Mouse (Mus musculus): ENCODE measurements around the gene Ddr2. TPM values are rescaled to one million over a fixed set of nuclear protein-coding genes. Genes with fewer than 3 reads are reported as not detected.

Ddr2 gene
- total and polyA plus RNA-seq, 3 experiments, result 0.04 TPM; not detected in 2

DNA sequence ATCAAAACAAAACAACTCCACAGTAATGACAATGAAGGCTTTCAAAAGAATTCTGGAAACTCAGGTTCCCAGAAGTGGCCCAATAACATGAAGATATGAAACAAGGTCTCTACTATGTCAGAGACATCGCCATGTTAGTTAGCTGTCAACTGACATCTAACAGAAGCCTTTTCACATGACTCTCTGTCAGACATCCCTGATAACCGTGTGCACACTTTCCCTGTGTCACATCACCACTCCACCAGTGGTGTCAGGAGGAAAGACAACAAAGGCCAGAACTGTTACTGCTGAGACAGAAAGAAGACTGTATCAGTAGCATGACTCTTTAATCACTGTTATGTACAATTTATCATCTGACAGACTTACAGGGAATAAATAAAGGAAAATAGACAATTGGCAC is 138.6 kb downstream of the Ddr2 start:
- H3K9ac ChIP-seq (ENCODE audit: control insufficient read depth, low read depth, low read length, poor library complexity, severe bottlenecking), result no peak overlapping the region
- no peaks in the 10 kb centered on the region for H3K9me3 ChIP-seq (replicated peaks; ENCODE audit: insufficient read depth, low read length)
- peaks cover 0 to 2% of the 10 kb centered on the region in 2 experiments; a peak in 2 of 4 replicates for H3K36me3 ChIP-seq (ENCODE audit: control insufficient read depth in 1 of 2, insufficient read depth in 2 of 2, low read length in 2 of 2)
- peaks cover 0 to 7% of the 10 kb centered on the region in 2 experiments; a peak in 3 of 4 replicates for H3K27me3 ChIP-seq (ENCODE audit: control insufficient read depth in 1 of 2, insufficient read depth in 2 of 2, low read length in 2 of 2)
- no peak for DNase-seq (ENCODE audit: low read depth, low spot score)
- no peaks in the 10 kb centered on the region for H3K79me2 ChIP-seq (ENCODE audit: control insufficient read depth, insufficient read depth, low read length, poor library complexity)
- no peak overlapping the region for H3K27ac ChIP-seq (ENCODE audit: control insufficient read depth, low read depth, low read length)
- H3K4me3 ChIP-seq (ENCODE audit: control insufficient read depth in 1 of 2, insufficient read depth in 1 of 2, low read depth in 2 of 2, low read length in 2 of 2), result no peak overlapping the region
- TF ChIP-seq USF1 (IDR thresholded peaks at IDR 0.05; ENCODE audit: low read depth, low read length), result no peak
- H3K4me1 ChIP-seq (ENCODE audit: control insufficient read depth in 1 of 2, insufficient read depth in 2 of 2, low read length in 2 of 2), result no peaks in the 10 kb centered on the region

DNA sequence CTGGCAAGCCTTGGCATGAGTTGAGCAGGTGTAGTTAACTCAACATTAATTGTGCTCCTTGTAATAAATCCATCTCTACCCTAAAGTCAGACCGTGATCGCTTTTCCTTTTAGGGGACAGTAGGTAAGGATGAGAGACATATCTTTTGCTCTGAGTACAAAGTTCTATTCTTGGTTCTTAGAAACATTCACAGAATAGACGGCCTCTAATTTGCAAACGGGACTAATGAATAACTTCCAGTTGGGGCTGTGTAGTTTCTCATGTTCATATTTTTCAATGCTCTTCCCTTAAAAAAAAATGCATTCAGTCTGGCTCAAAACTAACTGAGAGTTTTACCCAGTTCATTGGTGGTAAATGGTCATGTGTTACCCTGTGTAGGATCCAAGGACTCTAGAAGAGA is 139.6 kb downstream of the Ddr2 start:
- H3K79me2 ChIP-seq (ENCODE audit: control insufficient read depth, insufficient read depth, low read length, poor library complexity), result no peaks in the 10 kb centered on the region
- no peaks in the 10 kb centered on the region for H3K9me3 ChIP-seq (replicated peaks; ENCODE audit: insufficient read depth, low read length)
- H3K36me3 ChIP-seq (ENCODE audit: control insufficient read depth in 1 of 2, insufficient read depth in 2 of 2, low read length in 2 of 2), result peaks cover 0 to 2% of the 10 kb centered on the region in 2 experiments; a peak in 2 of 4 replicates
- no peak overlapping the region for H3K9ac ChIP-seq (ENCODE audit: control insufficient read depth, low read depth, low read length, poor library complexity, severe bottlenecking)
- peaks cover 0 to under 1% of the 10 kb centered on the region in 2 experiments; a peak in 2 of 4 replicates for H3K27me3 ChIP-seq (ENCODE audit: control insufficient read depth in 1 of 2, insufficient read depth in 2 of 2, low read length in 2 of 2)
- no peak overlapping the region for H3K4me3 ChIP-seq (ENCODE audit: control insufficient read depth in 1 of 2, insufficient read depth in 1 of 2, low read depth in 2 of 2, low read length in 2 of 2)
- H3K4me1 ChIP-seq (ENCODE audit: control insufficient read depth in 1 of 2, insufficient read depth in 2 of 2, low read length in 2 of 2), result no peaks in the 10 kb centered on the region
- no peak for TF ChIP-seq MYB (IDR thresholded peaks at IDR 0.05; ENCODE audit: low read depth, low read length)
- no peak for TF ChIP-seq TBP (IDR thresholded peaks at IDR 0.05; ENCODE audit: low read depth, low read length)
- no peak for TF ChIP-seq E2F4 (IDR thresholded peaks at IDR 0.05; ENCODE audit: borderline replicate concordance, low read depth, low read length)
- no peak for TF ChIP-seq SMC3 (IDR thresholded peaks at IDR 0.05; ENCODE audit: low read depth, low read length)
- no peak for TF ChIP-seq ZNF384 (IDR thresholded peaks at IDR 0.05; ENCODE audit: low read depth, low read length)
- no peak for TF ChIP-seq RCOR1 (IDR thresholded peaks at IDR 0.05; ENCODE audit: low read depth, low read length)
- TF ChIP-seq POLR2A (IDR thresholded peaks at IDR 0.05; ENCODE audit: control insufficient read depth in 1 of 2, insufficient read depth in 1 of 2, low read depth in 1 of 2, low read length in 2 of 2, poor library complexity in 1 of 2), result no peak
- TF ChIP-seq EP300 (IDR thresholded peaks at IDR 0.05; ENCODE audit: low read depth in 1 of 2, low read length in 2 of 2), result no peak
- no peak for DNase-seq (ENCODE audit: low read depth, low spot score)
- H3K27ac ChIP-seq (ENCODE audit: control insufficient read depth, low read depth, low read length), result no peak overlapping the region

DNA sequence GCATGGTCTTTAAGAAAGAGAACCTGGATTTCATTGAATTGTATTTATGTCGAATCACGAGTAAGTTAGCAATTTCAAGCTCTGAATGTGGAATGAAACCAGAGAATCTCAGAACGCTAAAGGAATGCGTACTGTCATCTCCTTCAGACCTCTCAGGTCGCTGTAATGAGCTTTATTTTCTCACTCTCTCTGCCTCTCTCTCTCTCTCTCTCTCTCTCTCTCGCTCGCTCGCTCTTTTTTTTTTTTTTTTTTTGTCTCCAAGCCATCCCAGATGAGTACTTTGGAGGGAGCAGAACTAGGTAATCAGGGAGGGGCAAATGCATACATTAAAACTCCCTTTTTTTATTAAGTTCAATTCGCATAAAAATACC is 141.1 kb downstream of the Ddr2 start:
- no peaks in the 10 kb centered on the region for H3K79me2 ChIP-seq (ENCODE audit: control insufficient read depth, insufficient read depth, low read length, poor library complexity)
- no peak for DNase-seq (ENCODE audit: low read depth, low spot score)
- peak overlapping the region; percentile 63 for H3K9ac ChIP-seq (ENCODE audit: control insufficient read depth, low read depth, low read length, poor library complexity, severe bottlenecking)
- no peaks in the 10 kb centered on the region for H3K9me3 ChIP-seq (replicated peaks; ENCODE audit: insufficient read depth, low read length)
- H3K27me3 ChIP-seq (ENCODE audit: control insufficient read depth in 1 of 2, insufficient read depth in 2 of 2, low read length in 2 of 2), result no peaks in the 10 kb centered on the region
- TF ChIP-seq JUND (IDR thresholded peaks at IDR 0.05; ENCODE audit: low read depth, low read length) (peak; percentile 80), MYB (IDR thresholded peaks at IDR 0.05; ENCODE audit: low read depth, low read length) (no peak), ZNF384 (IDR thresholded peaks at IDR 0.05; ENCODE audit: low read depth, low read length) (peak; percentile 79), POLR2A (IDR thresholded peaks at IDR 0.05; ENCODE audit: control insufficient read depth in 1 of 2, insufficient read depth in 1 of 2, low read depth in 1 of 2, low read length in 2 of 2, poor library complexity in 1 of 2) (no peak)
- H3K36me3 ChIP-seq (ENCODE audit: control insufficient read depth in 1 of 2, insufficient read depth in 2 of 2, low read length in 2 of 2), result peaks cover 0 to 2% of the 10 kb centered on the region in 2 experiments; a peak in 2 of 4 replicates
- peak overlapping the region; percentile 9; the same call in 1 of the 2 replicates for H3K27ac ChIP-seq (ENCODE audit: control insufficient read depth, low read depth, low read length)
- peak overlapping the region; percentile 63 to 76 for H3K4me3 ChIP-seq (ENCODE audit: control insufficient read depth in 1 of 2, insufficient read depth in 1 of 2, low read depth in 2 of 2, low read length in 2 of 2)
- H3K4me1 ChIP-seq (ENCODE audit: control insufficient read depth in 1 of 2, insufficient read depth in 2 of 2, low read length in 2 of 2), result no peaks in the 10 kb centered on the region

Measured in MEL (cell line).